Mouse (Mus musculus): ENCODE measurements around the gene Syngr4. TPM values are rescaled to one million over a fixed set of nuclear protein-coding genes. Genes with fewer than 3 reads are reported as not detected.
"Not testable (repeated sequence)": the region's sequence is repeated elsewhere in the genome, so short reads cannot be mapped to it uniquely, and the experiment has no call there.

The Syngr4 gene
- polyA plus RNA-seq, 1 experiment from 2014 or later = 0.85 TPM

DNA sequence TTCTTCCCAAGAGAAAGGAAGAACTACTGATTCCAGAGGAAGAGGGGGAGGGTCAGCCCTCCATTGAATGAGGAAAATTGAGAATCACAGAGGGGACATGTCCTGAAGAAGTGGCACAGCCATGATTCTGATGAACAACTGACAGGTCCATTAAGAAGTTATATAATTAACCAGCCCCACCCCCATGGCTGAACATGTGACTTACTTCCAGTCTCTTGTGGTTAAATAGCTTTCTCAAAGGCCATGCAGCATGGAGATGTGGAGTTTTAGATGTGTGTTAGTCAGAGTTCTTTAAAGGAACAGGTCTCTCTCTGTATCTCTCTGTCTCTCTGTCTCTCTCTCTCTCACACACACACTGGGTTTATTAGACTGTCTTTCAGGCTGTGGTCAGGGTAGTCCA lies 11.9 kb upstream of the Syngr4 start:
- H3K9ac ChIP-seq = no peak overlapping the region
- H3K27ac ChIP-seq = no peak overlapping the region
- no peaks in the 10 kb centered on the region for H3K9me3 ChIP-seq
- H3K4me2 ChIP-seq (replicated peaks) = no peak overlapping the region
- no peak overlapping the region for H3K4me3 ChIP-seq (replicated peaks)
- ATAC-seq = no peak
- no peaks in the 10 kb centered on the region for H3K4me1 ChIP-seq (replicated peaks)
- H3K36me3 ChIP-seq = peaks cover 13% of the 10 kb centered on the region
- H3K27me3 ChIP-seq (replicated peaks) = no peaks in the 10 kb centered on the region

GRCm38 (mm10) chr7:45906622-45907021 lies 10.1 kb upstream of the Syngr4 start:
- ATAC-seq = no peak
- no peak overlapping the region for H3K27ac ChIP-seq
- H3K4me3 ChIP-seq (replicated peaks) = no peak overlapping the region
- no peak overlapping the region for H3K4me2 ChIP-seq (replicated peaks)
- no peaks in the 10 kb centered on the region for H3K27me3 ChIP-seq (replicated peaks)
- WGBS = 82% methylated on average over 9 of the region's 9 CpGs
- H3K4me1 ChIP-seq (replicated peaks) = no peaks in the 10 kb centered on the region
- H3K9ac ChIP-seq = no peak overlapping the region
- H3K36me3 ChIP-seq = peaks cover 13% of the 10 kb centered on the region
- H3K9me3 ChIP-seq = no peaks in the 10 kb centered on the region

- H3K27ac ChIP-seq = no peak overlapping the region
- ATAC-seq = no peak
Measured at GRCm38 (mm10) chr7:45902481-45903002, 6.0 kb upstream of the Syngr4 start.

GRCm38 (mm10) chr7:45901562-45901961 lies 5.0 kb upstream of the Syngr4 start:
- H3K36me3 ChIP-seq = no peaks in the 10 kb centered on the region
- peak; percentile 8; the same call in 1 of the 2 replicates for ATAC-seq
- WGBS = 47% methylated on average over 5 of the region's 5 CpGs

More at GRCm38 (mm10) chr7:45902481-45903002, 6.0 kb upstream of the Syngr4 start:
- Histone ChIP-seq H3K9me3 (no peaks in the 10 kb centered on the region), H3K27me3 (replicated peaks) (no peaks in the 10 kb centered on the region), H3K4me3 (replicated peaks) (no peak overlapping the region), H3K9ac (no peak overlapping the region), H3K4me2 (replicated peaks) (no peak overlapping the region), H3K4me1 (replicated peaks) (no peaks in the 10 kb centered on the region), H3K36me3 (no peaks in the 10 kb centered on the region; the same call in 1 of the 2 replicates)
- 70% methylated on average over 12 of the region's 12 CpGs for WGBS

DNA sequence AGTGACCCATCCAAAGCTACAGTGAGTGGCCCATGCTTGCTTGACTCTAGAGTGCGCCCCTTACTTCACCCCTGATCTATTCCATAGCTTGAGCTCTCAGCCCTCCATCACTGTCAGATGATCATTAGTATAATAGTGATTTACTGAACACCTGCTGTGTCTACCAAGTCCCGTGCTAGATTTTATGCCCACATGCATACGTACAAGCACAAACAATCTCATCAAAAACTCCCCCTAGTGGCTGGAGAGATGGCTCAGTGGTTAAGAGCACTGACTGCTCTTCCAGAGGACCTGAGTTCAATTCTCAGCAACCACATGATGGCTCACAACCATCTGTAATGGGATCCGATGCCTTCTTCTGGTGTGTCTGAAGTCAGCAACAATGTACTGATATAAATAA lies 1.6 kb upstream of the Syngr4 start:
- H3K4me1 ChIP-seq (replicated peaks); H3K27me3 ChIP-seq (replicated peaks); H3K9me3 ChIP-seq; ATAC-seq; H3K9ac ChIP-seq; H3K27ac ChIP-seq; H3K36me3 ChIP-seq: not testable (repeated sequence)
- peak overlapping the region; percentile 66 for H3K4me2 ChIP-seq (replicated peaks)
- 57% methylated on average over 4 of the region's 4 CpGs for WGBS
- peak overlapping the region; percentile 36; the same call in 1 of the 2 replicates for H3K4me3 ChIP-seq (replicated peaks)

More at GRCm38 (mm10) chr7:45901562-45901961, 5.0 kb upstream of the Syngr4 start:
- Histone ChIP-seq H3K4me2 (replicated peaks) (no peak overlapping the region), H3K4me3 (replicated peaks) (no peak overlapping the region), H3K9ac (no peak overlapping the region), H3K27me3 (replicated peaks) (no peaks in the 10 kb centered on the region), H3K4me1 (replicated peaks) (no peaks in the 10 kb centered on the region), H3K27ac (no peak overlapping the region), H3K9me3 (no peaks in the 10 kb centered on the region)

- Histone ChIP-seq H3K9ac (peak overlapping the region; percentile 31), H3K27me3 (replicated peaks) (no peaks in the 10 kb centered on the region), H3K27ac (peak overlapping the region; percentile 67), H3K9me3 (no peaks in the 10 kb centered on the region), H3K4me2 (replicated peaks) (peak overlapping the region; percentile 66), H3K4me1 (replicated peaks) (no peaks in the 10 kb centered on the region; the same call in 1 of the 2 replicates), H3K36me3 (no peaks in the 10 kb centered on the region), H3K4me3 (replicated peaks) (peak overlapping the region; percentile 36)
- 2% methylated on average over 19 of the region's 19 CpGs for WGBS
- peak; percentile 82 for ATAC-seq
Measured at GRCm38 (mm10) chr7:45897258-45897757, 794 bp upstream of the Syngr4 start.

- 0 out of 2 replicates have a peak overlapping the region, but pooled peaks have one; percentile 17 for H3K27ac ChIP-seq
- WGBS = 76% methylated on average over 6 of the region's 6 CpGs
- H3K9me3 ChIP-seq = no peaks in the 10 kb centered on the region
- H3K4me1 ChIP-seq (replicated peaks) = no peaks in the 10 kb centered on the region; the same call in 1 of the 2 replicates
- ATAC-seq = peak; percentile 5; the same call in 1 of the 2 replicates
- peak overlapping the region; percentile 66 for H3K4me2 ChIP-seq (replicated peaks)
- peak overlapping the region; percentile 37; the same call in 1 of the 2 replicates for H3K9ac ChIP-seq
- no peaks in the 10 kb centered on the region for H3K27me3 ChIP-seq (replicated peaks)
- peak overlapping the region; percentile 22; the same call in 1 of the 2 replicates for H3K4me3 ChIP-seq (replicated peaks)
- H3K36me3 ChIP-seq = no peaks in the 10 kb centered on the region
Measured at GRCm38 (mm10) chr7:45895931-45896516, 490 bp downstream of the Syngr4 start.

GRCm38 (mm10) chr7:45892651-45893050 lies 3.9 kb downstream of the Syngr4 start:
- no peak for ATAC-seq
- H3K36me3 ChIP-seq = no peaks in the 10 kb centered on the region
- H3K4me1 ChIP-seq (replicated peaks) = no peaks in the 10 kb centered on the region; the same call in 1 of the 2 replicates
- H3K9ac ChIP-seq = no peak overlapping the region
- no peak overlapping the region for H3K4me3 ChIP-seq (replicated peaks)
- no peaks in the 10 kb centered on the region for H3K9me3 ChIP-seq
- 86% methylated on average over 2 of the region's 2 CpGs for WGBS
- no peaks in the 10 kb centered on the region for H3K27me3 ChIP-seq (replicated peaks)
- no peak overlapping the region for H3K4me2 ChIP-seq (replicated peaks)
- H3K27ac ChIP-seq = no peak overlapping the region

- H3K27ac ChIP-seq = no peak overlapping the region
- H3K9ac ChIP-seq = no peak overlapping the region
Measured at GRCm38 (mm10) chr7:45887246-45887645, 9.3 kb downstream of the Syngr4 start.

GRCm38 (mm10) chr7:45881011-45881410 lies 15.5 kb downstream of the Syngr4 start:
- peaks cover 68% of the 10 kb centered on the region for H3K36me3 ChIP-seq
- H3K27me3 ChIP-seq (replicated peaks) = no peaks in the 10 kb centered on the region
- 90% methylated on average over 2 of the region's 2 CpGs for WGBS
- no peak overlapping the region for H3K9ac ChIP-seq
- H3K4me3 ChIP-seq (replicated peaks) = no peak overlapping the region
- ATAC-seq = no peak
- H3K4me2 ChIP-seq (replicated peaks) = no peak overlapping the region
- no peaks in the 10 kb centered on the region for H3K9me3 ChIP-seq
- no peaks in the 10 kb centered on the region for H3K4me1 ChIP-seq (replicated peaks)
- H3K27ac ChIP-seq = no peak overlapping the region

More at GRCm38 (mm10) chr7:45887246-45887645, 9.3 kb downstream of the Syngr4 start:
- Histone ChIP-seq H3K4me1 (replicated peaks) (no peaks in the 10 kb centered on the region), H3K36me3 (peaks cover 29% of the 10 kb centered on the region), H3K27me3 (replicated peaks) (no peaks in the 10 kb centered on the region), H3K9me3 (no peaks in the 10 kb centered on the region), H3K4me3 (replicated peaks) (no peak overlapping the region), H3K4me2 (replicated peaks) (no peak overlapping the region)
- no peak for ATAC-seq
- 46% methylated on average over 3 of the region's 3 CpGs for WGBS

GRCm38 (mm10) chr7:45880531-45880930 lies 16.0 kb downstream of the Syngr4 start:
- ATAC-seq = no peak
- 96% methylated on average over 4 of the region's 4 CpGs for WGBS
- H3K4me2 ChIP-seq (replicated peaks) = no peak overlapping the region

DNA sequence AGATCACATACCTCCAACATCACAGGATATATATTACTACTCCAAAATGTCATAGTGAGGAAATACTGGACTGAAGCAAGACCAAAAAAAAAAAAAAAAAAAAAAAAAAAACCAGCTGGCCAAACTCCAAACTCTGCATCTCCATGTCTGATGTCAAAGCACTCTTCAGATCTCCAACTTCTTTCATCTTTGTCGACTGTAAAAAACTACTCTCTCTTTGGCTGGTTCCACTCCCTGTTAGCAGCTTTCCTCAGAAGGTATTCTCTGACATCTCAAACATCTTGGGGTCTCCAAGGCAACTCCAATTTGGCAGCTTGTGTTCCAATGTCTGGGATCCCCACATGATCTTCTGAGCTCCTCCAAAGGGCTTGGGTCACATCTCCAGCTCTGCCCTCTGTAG lies 18.2 kb downstream of the Syngr4 start, which contains the start of gene Grin2d:
Gene Grin2d, minus strand, starts transcription at position 101 of the 400 bp plus-strand sequence.
- 95% methylated on average over 1 of the region's 1 CpGs for WGBS

More at GRCm38 (mm10) chr7:45880531-45880930, 16.0 kb downstream of the Syngr4 start:
- H3K9me3 ChIP-seq = no peaks in the 10 kb centered on the region
- H3K9ac ChIP-seq = no peak overlapping the region
- H3K4me1 ChIP-seq (replicated peaks) = no peaks in the 10 kb centered on the region
- peaks cover 69% of the 10 kb centered on the region for H3K36me3 ChIP-seq
- H3K27me3 ChIP-seq (replicated peaks) = no peaks in the 10 kb centered on the region
- H3K4me3 ChIP-seq (replicated peaks) = no peak overlapping the region
- no peak overlapping the region for H3K27ac ChIP-seq

More for the DNA sequence above, 18.2 kb downstream of the Syngr4 start, which contains the start of gene Grin2d:
- H3K4me3 ChIP-seq (replicated peaks); H3K9me3 ChIP-seq; H3K4me2 ChIP-seq (replicated peaks); ATAC-seq; H3K27me3 ChIP-seq (replicated peaks); H3K27ac ChIP-seq; H3K9ac ChIP-seq: not testable (repeated sequence)
- H3K36me3 ChIP-seq = peaks cover 58% of the 10 kb centered on the region
- H3K4me1 ChIP-seq (replicated peaks) = peaks cover 16% of the 10 kb centered on the region

Data from intestine, embryonic 15.5 days (tissue).